Mouse (Mus musculus) heart, adult 2 months (tissue): ENCODE results near the gene Slco4a1.

ENCODE experiments used
- CTCF ChIP-seq: fragments of 200-600 bp; IDR thresholded peaks from 2 replicates; pipeline ENCODE4 v1.8.1; 2022; ENCODE audit warnings: antibody characterized with exemption, mild to moderate bottlenecking, moderate library complexity
- EP300 ChIP-seq: fragments of 200-500 bp; IDR thresholded peaks from 2 replicates; pipeline ENCODE4 v1.6.1; 2011; ENCODE audit warnings: low read depth, low read length, control low read depth; ENCODE audit not compliant: insufficient read depth

GRCm38 (mm10) chr2:180410432-180410831, 45.6 kb upstream of the Slco4a1 start:
- TF ChIP-seq EP300 = no peak
- no peak for TF ChIP-seq CTCF
